Mouse (Mus musculus) stomach, embryonic 14.5 days (tissue): ENCODE data around the gene Fktn. TPM values are rescaled to one million over a fixed set of nuclear protein-coding genes. Genes with fewer than 3 reads are reported as not detected.
"Not testable (repeated sequence)": the region's sequence is repeated elsewhere in the genome, so short reads cannot be mapped to it uniquely, and the experiment has no call there.

Source experiments
- ATAC-seq: fragments of 200-750 bp; cut with Nextera tagmentation; 2 replicates; pipeline ENCODE4 v1.8.0; 2017; ENCODE audit warnings: low read depth, moderate TSS enrichment; ENCODE audit not compliant: insufficient number of reproducible peaks, insufficient read depth, low FRiP score
- H3K27ac ChIP-seq: fragments of 300-500 bp; sonication (generic); 2 replicates; pipeline ENCODE4 v1.5.1; 2014; ENCODE audit warnings: mild to moderate bottlenecking, low read length, moderate library complexity, mixed read lengths
- H3K27me3 ChIP-seq: fragments of 300-500 bp; sonication (generic); 2 replicates; pipeline ENCODE4 v1.6.1; 2014; ENCODE audit warnings: low read length, control low read depth, mixed read lengths; ENCODE audit not compliant: control insufficient read depth, insufficient read depth
- H3K36me3 ChIP-seq: fragments of 300-500 bp; sonication (generic); 2 replicates; pipeline ENCODE4 v1.6.1; 2014; ENCODE audit warnings: mild to moderate bottlenecking, control low read depth, low read length, moderate library complexity, mixed read lengths; ENCODE audit not compliant: control insufficient read depth, insufficient read depth
- H3K4me1 ChIP-seq: fragments of 300-500 bp; sonication (generic); 2 replicates; pipeline ENCODE4 v1.6.1; 2014; ENCODE audit warnings: low read length, control low read depth, mixed read lengths; ENCODE audit not compliant: control insufficient read depth, insufficient read depth
- H3K4me2 ChIP-seq: fragments of 300-500 bp; sonication (generic); replicated peaks from 2 replicates; pipeline ENCODE4 v1.6.1; 2014; ENCODE audit warnings: low read depth, low read length, control low read depth
- H3K4me3 ChIP-seq: fragments of 300-500 bp; sonication (generic); 2 replicates; pipeline ENCODE4 v1.5.1; 2014; ENCODE audit warnings: low read depth, low read length, control low read depth
- H3K9ac ChIP-seq: fragments of 300-500 bp; sonication (generic); replicated peaks from 2 replicates; pipeline ENCODE4 v1.6.1; 2014; ENCODE audit warnings: low read depth, mild to moderate bottlenecking, control low read depth, low read length, moderate library complexity, mixed read lengths
- H3K9me3 ChIP-seq: fragments of 300-500 bp; sonication (generic); 2 replicates; pipeline ENCODE4 v1.6.1; 2016; ENCODE audit warnings: low read depth, low read length, control low read depth; ENCODE audit not compliant: control insufficient read depth
- WGBS: fragments of 180-500 bp; shearing (Covaris S2); extraction: QIAGEN DNeasy Blood & Tissue Kit; methylation state at CpG from one replicate; pipeline ENCODE4 v1.1.7; 2014; 5-methylcytosine and 5-hydroxymethylcytosine counted together
- polyA plus RNA-seq: library from polyadenylated mRNA; unstranded; fragments of >200 nt; fragmentation: Nextera tagmentation; extraction: Ambion mirVana; gene quantifications from 2 replicates; pipeline ENCODE4 v1.2.1, GENCODE M21; 2014

The Fktn gene
- polyA plus RNA-seq, 1 experiment from 2014 or later = 18.0 TPM

DNA sequence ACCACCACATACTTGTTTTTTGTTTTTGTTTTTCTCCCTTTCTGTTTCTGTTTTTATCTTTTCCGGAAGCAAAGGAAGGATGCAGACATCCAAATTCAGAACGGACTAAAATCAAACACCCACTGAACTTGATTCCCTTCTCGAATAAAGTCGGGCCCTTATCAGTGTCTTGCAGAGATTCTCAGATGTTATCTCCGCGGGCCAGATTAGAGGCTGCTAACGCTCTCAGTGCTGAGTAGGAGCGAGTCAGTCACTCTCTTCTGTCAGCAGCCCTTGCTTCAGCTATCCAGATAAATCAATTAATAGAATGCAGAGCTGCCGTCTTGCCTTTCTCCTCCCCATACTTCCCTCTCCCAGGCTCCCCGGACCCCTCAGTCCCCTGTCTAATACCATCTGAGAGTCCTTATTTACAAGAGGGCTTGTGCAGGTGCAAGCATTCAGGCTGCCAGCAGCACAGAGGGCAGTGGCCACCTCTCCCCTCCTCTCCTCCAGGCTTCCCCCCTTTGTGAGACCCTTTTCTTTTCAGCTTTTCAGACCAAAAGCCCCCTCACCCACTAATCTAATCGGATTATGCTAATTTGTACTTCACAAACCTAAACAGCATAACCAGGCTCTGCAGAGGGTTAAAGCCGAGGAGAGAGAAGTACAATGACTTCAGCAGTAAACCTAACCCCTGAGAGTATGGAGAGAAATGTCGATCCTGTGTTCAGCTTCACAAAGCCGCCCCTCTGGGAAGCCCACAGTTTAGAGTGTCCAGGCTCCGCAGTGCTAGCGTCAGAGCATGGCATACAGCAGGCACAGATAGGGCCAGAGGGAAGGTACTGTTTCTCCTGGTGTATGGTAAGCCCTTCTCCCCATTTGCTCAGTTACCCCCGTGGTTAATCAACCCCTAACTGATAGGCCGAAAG, 83.3 kb downstream of the Fktn start:
- no peaks in the 10 kb centered on the region for H3K9me3 ChIP-seq
- no peak overlapping the region for H3K27ac ChIP-seq
- no peak overlapping the region for H3K9ac ChIP-seq
- no peak for ATAC-seq
- H3K4me2 ChIP-seq = no peak overlapping the region
- 25% methylated on average over 18 of the region's 18 CpGs for WGBS
- no peak overlapping the region for H3K4me3 ChIP-seq
- H3K36me3 ChIP-seq = no peaks in the 10 kb centered on the region
- H3K27me3 ChIP-seq = no peaks in the 10 kb centered on the region
- H3K4me1 ChIP-seq = no peaks in the 10 kb centered on the region

DNA sequence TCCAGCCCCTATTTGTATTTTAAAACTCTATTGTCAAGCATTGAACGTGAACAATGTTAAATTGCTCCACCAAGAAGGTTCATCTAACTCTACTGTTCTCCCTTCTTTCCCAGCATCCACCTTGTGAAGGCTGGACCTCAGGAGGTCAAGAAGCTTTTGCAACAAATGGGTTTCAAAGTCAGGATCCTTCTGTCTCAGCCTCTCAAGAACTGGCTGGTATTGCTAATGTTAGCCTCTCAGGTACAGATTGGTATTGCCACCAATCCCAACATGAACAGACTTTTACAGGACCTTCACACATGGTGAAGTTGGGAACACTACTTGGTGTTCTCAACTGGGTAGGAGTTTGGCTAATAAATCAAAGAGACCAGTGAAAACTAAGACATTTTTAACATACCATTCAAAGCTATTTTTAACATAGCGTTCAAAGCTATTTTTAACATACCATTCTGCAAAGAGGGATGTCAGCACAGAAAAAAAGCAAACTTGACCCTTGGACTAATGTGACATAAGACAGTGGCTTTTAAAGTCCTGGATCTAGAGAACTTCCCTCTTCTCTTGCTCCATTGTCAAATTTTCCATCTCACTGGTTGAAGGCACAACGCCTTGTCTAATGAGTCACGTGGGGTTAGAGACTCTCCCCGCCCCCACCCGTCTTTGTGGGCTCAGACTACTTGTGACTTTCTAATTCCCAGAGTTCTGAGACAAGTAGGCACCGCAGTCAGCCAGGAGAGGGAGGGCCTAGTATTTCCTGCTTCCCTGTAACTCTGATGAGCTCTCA, 85.3 kb downstream of the Fktn start:
- ATAC-seq = no peak
- H3K27me3 ChIP-seq = no peaks in the 10 kb centered on the region
- H3K9ac ChIP-seq = no peak overlapping the region
- no peaks in the 10 kb centered on the region for H3K36me3 ChIP-seq
- no peaks in the 10 kb centered on the region for H3K9me3 ChIP-seq
- no peaks in the 10 kb centered on the region for H3K4me1 ChIP-seq
- 52% methylated on average over 7 of the region's 7 CpGs for WGBS
- no peak overlapping the region for H3K27ac ChIP-seq
- H3K4me3 ChIP-seq = no peak overlapping the region
- H3K4me2 ChIP-seq = no peak overlapping the region

GRCm38 (mm10) chr4:53799753-53800152, 86.0 kb downstream of the Fktn start:
- no peak overlapping the region for H3K27ac ChIP-seq
- no peaks in the 10 kb centered on the region for H3K27me3 ChIP-seq
- H3K9ac ChIP-seq = no peak overlapping the region
- 48% methylated on average over 1 of the region's 1 CpGs for WGBS
- no peak overlapping the region for H3K4me3 ChIP-seq
- peaks cover 3% of the 10 kb centered on the region; the same call in 1 of the 2 replicates for H3K9me3 ChIP-seq
- no peak overlapping the region for H3K4me2 ChIP-seq
- H3K36me3 ChIP-seq = no peaks in the 10 kb centered on the region
- ATAC-seq = no peak
- H3K4me1 ChIP-seq = no peaks in the 10 kb centered on the region

- ATAC-seq, H3K9ac ChIP-seq, H3K27me3 ChIP-seq, H3K4me2 ChIP-seq, H3K27ac ChIP-seq, H3K4me3 ChIP-seq, H3K4me1 ChIP-seq, H3K9me3 ChIP-seq, H3K36me3 ChIP-seq: not testable (repeated sequence)
- 95% methylated on average over 7 of the region's 8 CpGs for WGBS
Measured at GRCm38 (mm10) chr4:53803674-53804073, 89.9 kb downstream of the Fktn start.

GRCm38 (mm10) chr4:53806428-53806827, 92.6 kb downstream of the Fktn start:
- H3K27me3 ChIP-seq, H3K4me2 ChIP-seq, H3K36me3 ChIP-seq, H3K9ac ChIP-seq, H3K9me3 ChIP-seq, ATAC-seq, H3K4me3 ChIP-seq, H3K27ac ChIP-seq, H3K4me1 ChIP-seq: not testable (repeated sequence)
- WGBS = 87% methylated on average over 6 of the region's 6 CpGs

DNA sequence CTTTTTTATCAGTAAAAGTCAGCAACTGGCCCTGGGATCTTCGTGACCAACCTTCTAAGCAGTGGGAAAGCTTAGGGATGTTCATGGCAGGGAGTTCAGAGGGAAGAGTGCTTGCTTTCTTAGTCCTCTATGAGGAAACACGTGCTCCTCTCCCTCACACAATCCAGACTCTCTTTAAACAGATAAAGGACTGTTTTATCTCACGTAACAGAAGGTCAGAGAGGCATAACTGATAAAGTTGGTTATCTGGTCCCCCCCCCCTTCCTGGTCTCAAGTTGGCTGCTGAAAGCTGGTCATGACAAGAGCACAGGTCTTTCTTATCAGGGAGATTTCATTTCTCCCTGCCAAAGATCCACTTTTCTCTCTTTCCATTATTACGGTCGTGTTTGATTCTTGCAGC, 104.5 kb downstream of the Fktn start:
- Histone ChIP-seq H3K4me3 (no peak overlapping the region), H3K9me3 (no peaks in the 10 kb centered on the region), H3K27ac (no peak overlapping the region), H3K9ac (no peak overlapping the region), H3K4me2 (no peak overlapping the region), H3K36me3 (no peaks in the 10 kb centered on the region), H3K4me1 (no peaks in the 10 kb centered on the region), H3K27me3 (no peaks in the 10 kb centered on the region)
- ATAC-seq = no peak
- 53% methylated on average over 5 of the region's 5 CpGs for WGBS

DNA sequence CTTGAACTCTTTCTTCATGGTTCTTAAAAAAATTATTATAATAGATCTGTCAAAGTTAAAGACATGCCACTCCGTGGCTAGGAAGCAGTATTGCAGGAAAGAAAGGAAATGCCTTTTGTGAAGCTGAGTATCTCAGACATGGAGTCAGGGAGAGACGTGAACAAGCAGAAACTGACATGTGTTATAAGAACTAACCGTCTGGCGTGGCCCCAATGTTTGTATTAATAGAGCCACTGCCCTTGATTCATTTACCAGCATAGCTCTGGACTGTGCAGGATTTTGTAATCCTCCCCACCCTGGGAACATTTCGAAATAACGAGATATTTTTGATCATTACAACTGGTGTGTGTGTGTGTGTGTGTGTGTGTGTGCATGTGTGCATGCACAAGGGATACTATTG, 109.9 kb downstream of the Fktn start:
- no peak overlapping the region for H3K4me2 ChIP-seq
- peaks cover 5% of the 10 kb centered on the region; the same call in 1 of the 2 replicates for H3K4me1 ChIP-seq
- WGBS = 32% methylated on average over 6 of the region's 6 CpGs
- ATAC-seq = no peak
- H3K27me3 ChIP-seq = no peaks in the 10 kb centered on the region
- no peaks in the 10 kb centered on the region for H3K36me3 ChIP-seq
- H3K27ac ChIP-seq = no peak overlapping the region
- no peaks in the 10 kb centered on the region for H3K9me3 ChIP-seq
- no peak overlapping the region for H3K4me3 ChIP-seq
- H3K9ac ChIP-seq = no peak overlapping the region

DNA sequence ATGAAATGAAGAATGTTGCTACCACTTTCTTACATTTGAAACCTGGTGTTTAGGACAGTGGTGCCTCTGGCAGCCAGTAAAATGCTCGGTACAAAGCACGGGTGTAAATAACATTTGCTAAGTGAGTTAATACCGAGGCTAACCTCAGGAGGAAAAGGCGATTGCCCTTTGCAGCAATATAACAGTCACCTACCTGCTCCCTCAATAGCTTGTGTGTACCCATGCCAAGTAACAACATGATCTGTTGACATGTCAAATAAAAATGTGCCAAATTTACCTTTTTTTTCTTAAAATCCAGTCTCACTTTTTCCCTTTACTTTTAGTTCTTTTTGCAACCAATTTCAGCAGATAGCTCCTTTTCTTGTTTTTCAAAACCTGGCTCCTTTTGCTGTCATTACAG, 111.0 kb downstream of the Fktn start:
- 35% methylated on average over 4 of the region's 4 CpGs for WGBS
- no peak overlapping the region for H3K27ac ChIP-seq
- no peaks in the 10 kb centered on the region for H3K36me3 ChIP-seq

More for the DNA sequence above, 111.0 kb downstream of the Fktn start:
- ATAC-seq = no peak
- Histone ChIP-seq H3K27me3 (no peaks in the 10 kb centered on the region), H3K4me2 (no peak overlapping the region), H3K4me3 (no peak overlapping the region), H3K9me3 (no peaks in the 10 kb centered on the region), H3K4me1 (peaks cover 5% of the 10 kb centered on the region; the same call in 1 of the 2 replicates), H3K9ac (no peak overlapping the region)
